Mouse (Mus musculus) embryonic facial prominence, embryonic 11.5 days (tissue): Measurements from ENCODE around the gene Plgrkt. TPM values are rescaled to one million over a fixed set of nuclear protein-coding genes. Genes with fewer than 3 reads are reported as not detected.
A peak's percentile ranks its signal among the peaks of the same experiment; 100 is the strongest.
"Not testable (repeated sequence)": the region's sequence is repeated elsewhere in the genome, so short reads cannot be mapped to it uniquely, and the experiment has no call there.

Experiments used
- ATAC-seq: fragments of 200-750 bp; cut with Nextera tagmentation; replicated peaks from 2 replicates; pipeline ENCODE4 v1.8.0; 2017; ENCODE audit warnings: low read depth; ENCODE audit not compliant: insufficient number of reproducible peaks, low FRiP score, low TSS enrichment
- DNase-seq: peaks from one replicate; pipeline ENCODE4 v3.0.0-alpha.2; 2015; ENCODE audit warnings: low spot score
- H3K27ac ChIP-seq: fragments of 300-500 bp; sonication (generic); replicated peaks from 2 replicates; pipeline ENCODE4 v1.5.1; 2014; ENCODE audit warnings: mild to moderate bottlenecking, low read depth, low read length, control low read depth
- H3K27me3 ChIP-seq: fragments of 300-500 bp; sonication (generic); 2 replicates; pipeline ENCODE4 v1.6.1; 2014; ENCODE audit warnings: mild to moderate bottlenecking, low read length, moderate library complexity, mixed read lengths; ENCODE audit not compliant: control insufficient read depth, insufficient read depth
- H3K36me3 ChIP-seq: fragments of 300-500 bp; sonication (generic); replicated peaks from 2 replicates; pipeline ENCODE4 v1.6.1; 2014; ENCODE audit warnings: low read depth, mild to moderate bottlenecking, low read length, moderate library complexity, mixed read lengths; ENCODE audit not compliant: control insufficient read depth, insufficient read depth
- H3K4me1 ChIP-seq: fragments of 300-500 bp; sonication (generic); 2 replicates; pipeline ENCODE4 v1.6.1; 2014; ENCODE audit warnings: low read length, mixed read lengths; ENCODE audit not compliant: control insufficient read depth, insufficient read depth
- H3K4me2 ChIP-seq: fragments of 300-500 bp; sonication (generic); 2 replicates; pipeline ENCODE4 v1.6.1; 2014; ENCODE audit warnings: low read depth, mild to moderate bottlenecking, control low read depth, low read length, moderate library complexity
- H3K4me3 ChIP-seq: fragments of 300-500 bp; sonication (generic); 2 replicates; pipeline ENCODE4 v1.5.1; 2014; ENCODE audit warnings: low read depth, low read length, control low read depth
- H3K9ac ChIP-seq: fragments of 300-500 bp; sonication (generic); replicated peaks from 2 replicates; pipeline ENCODE4 v1.6.1; 2014; ENCODE audit warnings: mild to moderate bottlenecking, control low read depth, low read length
- H3K9me3 ChIP-seq: fragments of 300-500 bp; sonication (generic); replicated peaks from 2 replicates; pipeline ENCODE4 v1.6.1; 2016; ENCODE audit warnings: mild to moderate bottlenecking, low read length, inconsistent platforms, mixed read lengths; ENCODE audit not compliant: control insufficient read depth
- WGBS: fragments of 180-500 bp; shearing (Covaris S2); extraction: QIAGEN DNeasy Blood & Tissue Kit; methylation state at CpG from one replicate; pipeline ENCODE4 v1.1.7; 2014; 5-methylcytosine and 5-hydroxymethylcytosine counted together
- polyA plus RNA-seq: library from polyadenylated mRNA; unstranded; fragments of >200 nt; fragmentation: Nextera tagmentation; extraction: Ambion mirVana; gene quantifications from 2 replicates; pipeline ENCODE4 v1.2.1, GENCODE M21; 2014

Plgrkt gene
- 58.8 and 65.5 TPM in 2 replicates for polyA plus RNA-seq

DNA sequence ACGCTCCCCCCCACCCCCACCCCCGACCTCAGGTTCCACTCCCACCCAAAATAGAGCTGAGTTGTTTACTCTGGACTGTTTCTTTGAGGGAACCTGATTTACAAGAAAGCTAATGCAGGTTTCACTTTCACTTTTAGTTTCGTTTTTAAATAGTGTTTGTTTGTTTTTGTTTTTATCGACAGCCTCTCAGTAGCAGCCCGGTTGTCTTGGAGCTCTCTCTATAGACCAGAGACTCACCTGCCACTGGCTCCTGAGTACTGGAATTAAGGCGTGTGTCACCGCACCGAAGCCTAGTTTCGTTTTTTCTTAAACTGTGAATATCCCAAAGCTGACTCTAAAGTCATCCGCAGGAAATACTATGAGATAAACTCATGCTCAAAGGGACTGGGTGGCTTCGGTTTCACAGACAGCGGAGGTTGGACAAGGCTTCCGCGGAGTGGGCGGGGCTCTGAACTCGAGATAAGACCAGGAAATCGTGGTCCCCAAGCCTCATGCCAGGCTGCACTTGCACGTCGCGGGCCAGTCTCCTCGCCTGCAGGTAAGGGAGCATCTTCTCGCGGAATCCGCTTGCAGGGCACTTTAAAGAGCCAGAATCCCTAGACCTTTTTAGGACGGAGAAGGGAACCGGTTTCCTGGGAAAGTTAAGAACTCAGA, at the start of gene Plgrkt, which contains the start of gene Cd274:
Plgrkt (minus strand) TSS at position 422 of the 654 bp plus-strand sequence.
Cd274 (plus strand) TSS at position 487 of the 654 bp plus-strand sequence.
- no peaks in the 10 kb centered on the region for H3K4me1 ChIP-seq
- H3K27me3 ChIP-seq = no peaks in the 10 kb centered on the region
- H3K27ac ChIP-seq = no peak within 1 kb of the TSS
- WGBS = 3% methylated on average over 26 of the region's 26 CpGs
- DNase-seq (peak; percentile 66), ATAC-seq (0 out of 2 replicates have a peak, but pooled peaks have one; percentile 62)
- H3K9me3 ChIP-seq = no peaks in the 10 kb centered on the region
- peak within 1 kb of the TSS; percentile 34 for H3K4me3 ChIP-seq
- peak within 1 kb of the TSS; percentile 43 for H3K9ac ChIP-seq
- H3K4me2 ChIP-seq = peak within 1 kb of the TSS; percentile 79
- no peaks in the 10 kb centered on the region for H3K36me3 ChIP-seq

- ATAC-seq = no peak
- Histone ChIP-seq H3K9ac (no peak overlapping the region), H3K36me3 (no peaks in the 10 kb centered on the region)
These were observed 49.3 kb upstream of the Plgrkt start for GRCm38 (mm10) chr19:29416393-29416902.

GRCm38 (mm10) chr19:29414917-29415316, 47.7 kb upstream of the Plgrkt start:
- not testable (repeated sequence) for H3K27me3 ChIP-seq, DNase-seq, H3K4me2 ChIP-seq, H3K27ac ChIP-seq, H3K36me3 ChIP-seq, H3K9me3 ChIP-seq, H3K4me3 ChIP-seq, H3K4me1 ChIP-seq, ATAC-seq, H3K9ac ChIP-seq

More at GRCm38 (mm10) chr19:29416393-29416902, 49.3 kb upstream of the Plgrkt start:
- H3K4me1 ChIP-seq = no peaks in the 10 kb centered on the region
- WGBS = 67% methylated on average over 3 of the region's 3 CpGs
- no peaks in the 10 kb centered on the region for H3K27me3 ChIP-seq
- DNase-seq = no peak
- no peak overlapping the region for H3K4me3 ChIP-seq
- H3K9me3 ChIP-seq = no peaks in the 10 kb centered on the region
- no peak overlapping the region for H3K4me2 ChIP-seq
- H3K27ac ChIP-seq = no peak overlapping the region

- DNase-seq (no peak), ATAC-seq (no peak)
- no peaks in the 10 kb centered on the region for H3K9me3 ChIP-seq
- no peaks in the 10 kb centered on the region for H3K27me3 ChIP-seq
- H3K4me3 ChIP-seq = no peak overlapping the region
- H3K36me3 ChIP-seq = no peaks in the 10 kb centered on the region
- 83% methylated on average over 3 of the region's 3 CpGs for WGBS
- no peaks in the 10 kb centered on the region for H3K4me1 ChIP-seq
- no peak overlapping the region for H3K27ac ChIP-seq
- H3K9ac ChIP-seq = no peak overlapping the region
- no peak overlapping the region for H3K4me2 ChIP-seq
These were observed 47.3 kb upstream of the Plgrkt start for GRCm38 (mm10) chr19:29414513-29414912.

DNA sequence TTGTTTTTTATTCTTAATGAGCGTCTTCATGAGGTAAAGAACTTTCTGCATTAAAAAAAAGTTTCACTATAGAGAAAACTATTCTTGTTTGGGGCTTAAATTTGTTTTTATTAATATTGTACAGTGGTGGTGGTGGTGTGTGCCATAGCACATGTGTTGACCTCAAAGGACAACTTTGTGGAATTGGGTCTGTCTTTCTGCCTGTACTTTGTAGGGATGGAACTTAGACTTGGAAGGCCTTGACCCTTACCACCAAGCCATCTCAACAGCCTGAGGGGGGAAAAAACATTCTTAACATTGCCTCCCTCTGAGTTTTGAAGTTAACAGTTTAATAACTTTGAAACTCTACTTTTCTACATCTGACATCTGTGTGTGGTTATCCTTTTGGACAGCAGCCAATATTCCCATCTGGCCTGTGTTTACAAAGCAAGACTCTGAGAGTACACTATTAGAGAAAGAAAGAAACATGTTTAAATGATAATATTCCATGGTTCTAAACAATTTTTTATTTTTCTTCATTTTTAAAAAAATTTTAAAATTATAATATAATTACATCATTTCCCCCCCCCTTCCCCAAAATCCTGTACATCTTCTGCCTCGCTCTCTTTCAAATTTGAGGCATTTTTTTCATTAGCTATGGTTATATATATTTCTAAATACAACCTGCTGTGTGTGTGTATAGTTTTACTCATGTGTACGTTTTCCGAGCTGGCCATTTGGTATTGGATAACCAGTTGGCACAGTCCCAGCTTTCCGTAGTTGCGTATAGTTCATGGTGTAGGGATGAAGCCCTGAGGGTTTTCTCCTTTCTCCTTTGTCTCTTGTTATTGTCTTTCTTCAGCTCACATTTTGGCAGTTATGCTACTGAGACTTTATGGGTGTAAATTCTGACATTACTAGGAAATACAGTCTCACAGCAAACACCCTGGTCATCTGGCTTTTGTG, 45.6 kb upstream of the Plgrkt start:
- Histone ChIP-seq H3K9ac (no peak overlapping the region), H3K9me3 (no peaks in the 10 kb centered on the region), H3K4me1 (no peaks in the 10 kb centered on the region), H3K4me2 (no peak overlapping the region), H3K27ac (peak overlapping the region; percentile 71), H3K36me3 (no peaks in the 10 kb centered on the region), H3K27me3 (no peaks in the 10 kb centered on the region), H3K4me3 (no peak overlapping the region)
- DNase-seq (peak; percentile 90), ATAC-seq (peak; percentile 86)
- WGBS = 44% methylated on average over 6 of the region's 6 CpGs

GRCm38 (mm10) chr19:29410619-29411018, 43.4 kb upstream of the Plgrkt start, which contains the start of gene Pdcd1lg2:
Gene Pdcd1lg2 (plus strand): TSS chr19:29410919.
- DNase-seq (no peak), ATAC-seq (no peak)
- H3K9ac ChIP-seq = no peak within 1 kb of the TSS
- H3K36me3 ChIP-seq = no peaks in the 10 kb centered on the region
- H3K4me2 ChIP-seq = no peak within 1 kb of the TSS
- H3K9me3 ChIP-seq = no peaks in the 10 kb centered on the region
- no peak within 1 kb of the TSS for H3K4me3 ChIP-seq
- no peaks in the 10 kb centered on the region for H3K27me3 ChIP-seq
- peaks cover 6% of the 10 kb centered on the region for H3K4me1 ChIP-seq
- H3K27ac ChIP-seq = no peak within 1 kb of the TSS
- WGBS = 82% methylated on average over 4 of the region's 4 CpGs

DNA sequence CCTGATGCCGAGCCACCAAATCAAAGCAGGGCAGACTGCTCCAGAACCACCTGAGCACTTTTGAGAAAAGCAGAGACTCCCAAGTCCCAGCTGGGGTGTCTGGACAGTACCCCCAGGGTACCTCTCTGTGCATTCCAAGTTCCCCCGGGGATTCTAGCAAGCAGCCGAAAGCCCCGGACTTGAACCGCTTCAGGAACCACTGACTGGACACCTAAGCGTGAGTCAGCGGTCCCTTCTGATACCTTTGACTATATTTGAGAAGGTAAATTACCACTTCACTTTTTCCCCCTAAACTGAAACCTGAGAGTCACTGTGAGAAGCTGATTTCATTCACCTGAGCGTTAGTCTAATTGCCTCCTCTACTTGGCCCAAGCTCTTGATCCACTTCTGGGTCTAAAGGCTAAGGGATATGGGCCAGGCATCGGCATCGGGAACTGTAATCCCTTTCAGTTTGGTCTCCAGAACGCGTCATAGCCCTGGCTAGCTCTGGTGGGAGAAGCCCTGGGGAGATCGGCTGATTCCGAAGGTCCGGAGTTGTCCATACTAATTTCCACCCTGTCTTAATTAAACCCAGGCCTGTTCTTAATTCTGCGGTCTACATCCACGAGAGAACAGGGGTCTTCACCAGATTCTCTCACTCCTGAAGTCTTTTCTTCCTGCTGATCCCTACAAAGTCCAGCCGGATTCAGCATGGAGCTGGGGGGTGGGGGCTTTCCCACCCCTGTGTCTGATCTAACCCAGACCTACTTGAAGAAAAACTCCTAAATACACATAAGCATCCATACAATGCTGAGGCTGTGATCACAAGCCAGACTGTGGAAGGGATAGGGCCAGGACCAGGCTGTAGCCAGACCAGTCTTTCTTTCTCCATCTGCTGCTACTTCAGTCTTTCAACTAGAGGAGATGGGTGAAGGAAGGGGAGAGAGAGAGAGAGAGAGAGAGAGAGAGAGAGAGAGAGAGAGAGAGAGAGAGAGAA, 39.1 kb upstream of the Plgrkt start:
- no peak overlapping the region for H3K9ac ChIP-seq
- peak overlapping the region; percentile 22 for H3K27ac ChIP-seq
- ATAC-seq (peak; percentile 62), DNase-seq (peak; percentile 60)
- H3K4me1 ChIP-seq = peaks cover 6% of the 10 kb centered on the region
- H3K9me3 ChIP-seq = no peaks in the 10 kb centered on the region
- H3K4me3 ChIP-seq = no peak overlapping the region
- H3K4me2 ChIP-seq = peak overlapping the region; percentile 19; the same call in 1 of the 2 replicates
- H3K36me3 ChIP-seq = no peaks in the 10 kb centered on the region
- H3K27me3 ChIP-seq = no peaks in the 10 kb centered on the region
- WGBS = 42% methylated on average over 18 of the region's 18 CpGs
